Mouse (Mus musculus): Measurements from ENCODE around the gene Nfyc.

GRCm38 (mm10) chr4:120819871-120820270 lies 11.5 kb downstream of the Nfyc start:
- TF ChIP-seq POLR2A (IDR thresholded peaks at IDR 0.05; ENCODE audit: borderline replicate concordance, control insufficient read depth, low read depth, low read length) (no peak), CTCF (IDR thresholded peaks at IDR 0.05; ENCODE audit: control insufficient read depth, insufficient read depth, low read length) (no peak)

All from bone marrow, adult 2 months (tissue).